Mouse (Mus musculus) liver, postnatal 0 days (tissue): ENCODE measurements at regions not wholly inside any gene's neighbourhood (a gene's known extent, or its start where the extent isn't known, plus 50 kb on each side); places are given as distances from the start of the nearest gene placed in this dataset.

Experiments
- ATAC-seq: fragments of 200-750 bp; cut with Nextera tagmentation; 2 replicates; pipeline ENCODE4 v1.8.0; 2017; ENCODE audit warnings: mild to moderate bottlenecking, moderate library complexity
- DNase-seq: peaks from one replicate; pipeline ENCODE4 v3.0.0-alpha.2; 2016
- H3K27ac ChIP-seq: fragments of 300-500 bp; sonication (generic); 2 replicates; pipeline ENCODE4 v1.5.1; 2014; ENCODE audit warnings: antibody characterized with exemption, moderate library complexity, mild to moderate bottlenecking, low read depth
- H3K27me3 ChIP-seq: fragments of 300-500 bp; sonication (generic); 2 replicates; pipeline ENCODE4 v1.6.1; 2014; ENCODE audit warnings: low read length, control low read depth, mixed read lengths; ENCODE audit not compliant: insufficient read depth
- H3K36me3 ChIP-seq: fragments of 300-500 bp; sonication (generic); replicated peaks from 2 replicates; pipeline ENCODE4 v1.6.1; 2014; ENCODE audit warnings: mild to moderate bottlenecking, control low read depth, low read length, moderate library complexity, mixed read lengths; ENCODE audit not compliant: insufficient read depth
- H3K4me1 ChIP-seq: fragments of 300-500 bp; sonication (generic); 2 replicates; pipeline ENCODE4 v1.6.1; 2014; ENCODE audit warnings: antibody characterized with exemption, mild to moderate bottlenecking, control low read depth; ENCODE audit not compliant: insufficient read depth
- H3K4me2 ChIP-seq: fragments of 300-500 bp; sonication (generic); 2 replicates; pipeline ENCODE4 v1.6.1; 2014; ENCODE audit warnings: low read depth, mild to moderate bottlenecking, low read length, moderate library complexity, mixed read lengths
- H3K4me3 ChIP-seq: fragments of 300-500 bp; sonication (generic); 2 replicates; pipeline ENCODE4 v1.5.1; 2014; ENCODE audit warnings: low read depth, low read length
- H3K9ac ChIP-seq: fragments of 300-500 bp; sonication (generic); replicated peaks from 2 replicates; pipeline ENCODE4 v1.6.1; 2014; ENCODE audit warnings: mild to moderate bottlenecking, moderate library complexity
- H3K9me3 ChIP-seq: fragments of 300-500 bp; sonication (generic); 2 replicates; pipeline ENCODE4 v1.6.1; 2016; ENCODE audit warnings: mild to moderate bottlenecking, control low read depth, low read length, mixed read lengths
- CTCF ChIP-seq: sonication (generic); IDR thresholded peaks from 2 replicates; pipeline ENCODE4 v1.5.1; 2016; ENCODE audit warnings: antibody characterized with exemption, low read depth
- EP300 ChIP-seq: IDR thresholded peaks from 2 replicates; pipeline ENCODE4 v1.6.1; 2016; ENCODE audit warnings: antibody characterized with exemption, low read depth, mild to moderate bottlenecking
- WGBS: fragments of 180-500 bp; shearing (Covaris S2); extraction: QIAGEN DNeasy Blood & Tissue Kit; methylation state at CpG from one replicate; pipeline ENCODE4 v1.1.7; 2014; ENCODE audit not compliant: insufficient replicate concordance; 5-methylcytosine and 5-hydroxymethylcytosine counted together

GRCm38 (mm10) chr2:129961522-129961921 is 50.6 kb upstream of the Tgm3 start:
- DNase-seq (no peak), ATAC-seq (no peak)
- Histone ChIP-seq H3K4me3 (no peak overlapping the region), H3K9me3 (no peaks in the 10 kb centered on the region), H3K27me3 (no peaks in the 10 kb centered on the region), H3K9ac (no peak overlapping the region), H3K27ac (no peak overlapping the region), H3K4me2 (no peak overlapping the region), H3K4me1 (no peaks in the 10 kb centered on the region), H3K36me3 (no peaks in the 10 kb centered on the region)
- WGBS: 64% methylated on average over 5 of the region's 5 CpGs
- TF ChIP-seq EP300 (no peak), CTCF (no peak)
